Mouse (Mus musculus): ENCODE measurements around the gene Uchl4. TPM values are rescaled to one million over a fixed set of nuclear protein-coding genes. Genes with fewer than 3 reads are reported as not detected.
"Not testable (repeated sequence)": the region's sequence is repeated elsewhere in the genome, so short reads cannot be mapped to it uniquely, and the experiment has no call there.

Uchl4 gene
- polyA plus RNA-seq, 1 experiment from 2014 or later, result 2.3 TPM

DNA sequence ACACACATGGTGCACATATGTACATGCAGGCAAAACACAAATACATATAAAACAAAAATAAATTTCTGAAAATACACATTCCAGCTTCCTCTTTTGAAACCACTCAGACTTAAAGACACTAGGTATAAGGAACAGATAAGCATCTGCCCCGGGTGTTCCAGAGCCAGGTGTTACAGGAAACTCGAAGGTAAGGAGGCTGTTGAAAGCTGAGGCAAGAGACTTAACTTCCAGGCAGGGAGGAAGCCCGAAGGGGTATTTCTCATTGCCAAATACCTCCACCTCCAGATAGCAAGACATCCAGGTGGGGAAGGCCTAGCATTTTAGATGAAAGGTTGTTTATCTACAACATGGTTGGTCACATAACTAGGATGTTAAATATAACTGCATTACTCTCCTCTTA is 20.4 kb downstream of the Uchl4 start:
- H3K36me3 ChIP-seq (ENCODE audit: control insufficient read depth, insufficient read depth, low read length), result no peaks in the 10 kb centered on the region
- no peak for DNase-seq (ENCODE audit: low spot score)
- H3K27me3 ChIP-seq (replicated peaks; ENCODE audit: control insufficient read depth, insufficient read depth, low read length), result no peaks in the 10 kb centered on the region
- H3K4me1 ChIP-seq (ENCODE audit: control insufficient read depth, insufficient read depth, low read length), result peaks cover 14% of the 10 kb centered on the region
- no peak overlapping the region for H3K27ac ChIP-seq (replicated peaks; ENCODE audit: low read depth, low read length)
- H3K4me3 ChIP-seq (ENCODE audit: low read depth, low read length), result no peak overlapping the region
- H3K9me3 ChIP-seq (ENCODE audit: control insufficient read depth, low read length), result no peaks in the 10 kb centered on the region
- no peak overlapping the region for H3K9ac ChIP-seq (ENCODE audit: low read depth, low read length)
- 66% methylated on average over 3 of the region's 3 CpGs for WGBS
- no peak for ATAC-seq (ENCODE audit: low read depth)
- no peak overlapping the region for H3K4me2 ChIP-seq (ENCODE audit: low read depth, low read length)

DNA sequence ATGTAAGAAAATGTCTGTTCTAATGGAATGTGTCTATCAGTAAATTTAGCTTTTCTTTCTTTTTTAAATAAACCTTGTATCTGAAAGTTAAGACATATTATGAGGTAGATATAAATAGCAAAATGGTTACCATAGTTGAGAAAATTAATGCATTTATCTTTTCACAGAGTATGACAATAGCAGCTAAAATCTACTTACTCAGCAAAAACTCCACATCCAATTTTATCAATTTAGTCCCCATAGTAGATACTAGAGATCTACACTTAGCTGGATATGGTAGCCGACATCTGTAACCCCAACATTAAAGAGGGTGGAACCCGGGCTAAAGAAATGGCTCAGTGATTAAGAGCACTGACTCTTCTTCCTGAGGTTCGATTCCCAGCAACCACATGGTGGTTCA is 21.2 kb downstream of the Uchl4 start:
- 89% methylated on average over 3 of the region's 3 CpGs for WGBS
- Histone ChIP-seq H3K36me3 (ENCODE audit: control insufficient read depth, insufficient read depth, low read length) (no peaks in the 10 kb centered on the region), H3K4me1 (ENCODE audit: control insufficient read depth, insufficient read depth, low read length) (peaks cover 11% of the 10 kb centered on the region), H3K9me3 (ENCODE audit: control insufficient read depth, low read length) (no peaks in the 10 kb centered on the region), H3K9ac (ENCODE audit: low read depth, low read length) (no peak overlapping the region), H3K27me3 (replicated peaks; ENCODE audit: control insufficient read depth, insufficient read depth, low read length) (no peaks in the 10 kb centered on the region), H3K4me3 (ENCODE audit: low read depth, low read length) (no peak overlapping the region), H3K27ac (replicated peaks; ENCODE audit: low read depth, low read length) (no peak overlapping the region), H3K4me2 (ENCODE audit: low read depth, low read length) (no peak overlapping the region)
- ATAC-seq (ENCODE audit: low read depth) (no peak), DNase-seq (ENCODE audit: low spot score) (no peak)

DNA sequence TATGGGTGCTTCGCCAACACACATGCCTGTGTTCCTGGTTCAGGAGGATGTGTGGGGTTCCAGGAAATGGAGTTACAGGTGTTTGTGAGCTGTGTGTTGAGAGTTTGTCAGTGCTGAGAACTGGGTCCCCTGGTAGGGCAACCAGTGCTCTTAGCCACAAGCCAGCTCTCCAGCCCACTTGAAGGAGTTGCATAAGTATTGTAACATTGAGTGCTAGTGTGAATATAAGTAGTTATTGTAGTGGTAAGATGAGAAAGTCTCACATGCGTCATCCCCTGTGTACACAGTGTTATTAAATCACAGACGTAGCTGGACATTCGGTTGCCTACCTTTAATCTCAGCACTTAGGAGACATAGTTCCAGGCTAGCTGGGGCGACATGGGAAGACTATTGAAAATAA is 24.9 kb downstream of the Uchl4 start:
- Histone ChIP-seq H3K36me3 (ENCODE audit: control insufficient read depth, insufficient read depth, low read length) (no peaks in the 10 kb centered on the region), H3K27me3 (replicated peaks; ENCODE audit: control insufficient read depth, insufficient read depth, low read length) (no peaks in the 10 kb centered on the region), H3K9me3 (ENCODE audit: control insufficient read depth, low read length) (no peaks in the 10 kb centered on the region), H3K4me2 (ENCODE audit: low read depth, low read length) (no peak overlapping the region), H3K9ac (ENCODE audit: low read depth, low read length) (no peak overlapping the region), H3K4me3 (ENCODE audit: low read depth, low read length) (no peak overlapping the region), H3K27ac (replicated peaks; ENCODE audit: low read depth, low read length) (no peak overlapping the region), H3K4me1 (ENCODE audit: control insufficient read depth, insufficient read depth, low read length) (no peaks in the 10 kb centered on the region)
- DNase-seq (ENCODE audit: low spot score) (no peak), ATAC-seq (ENCODE audit: low read depth) (no peak)
- WGBS, result 83% methylated on average over 5 of the region's 5 CpGs

DNA sequence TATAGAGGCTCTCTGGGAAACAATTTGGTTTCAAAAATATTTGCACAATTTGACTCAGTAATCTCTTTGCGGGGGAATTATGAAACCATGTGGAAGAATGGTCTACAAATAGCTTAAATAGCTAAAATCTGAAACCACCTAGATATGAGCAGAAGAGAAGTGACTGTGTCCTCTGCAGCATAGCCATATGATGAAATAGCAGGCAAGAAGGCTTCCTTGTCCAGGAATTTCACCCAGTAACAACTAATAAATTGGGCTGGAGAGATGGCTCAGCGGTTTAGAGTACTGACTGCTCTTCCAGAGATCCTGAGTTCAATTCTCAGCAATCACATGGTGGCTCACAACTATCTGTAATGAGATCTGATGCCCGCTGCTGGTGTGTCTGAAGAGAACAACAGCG is 26.0 kb downstream of the Uchl4 start:
- no peaks in the 10 kb centered on the region for H3K9me3 ChIP-seq (ENCODE audit: control insufficient read depth, low read length)
- H3K9ac ChIP-seq (ENCODE audit: low read depth, low read length), result no peak overlapping the region
- H3K27me3 ChIP-seq (replicated peaks; ENCODE audit: control insufficient read depth, insufficient read depth, low read length), result no peaks in the 10 kb centered on the region
- no peak overlapping the region for H3K27ac ChIP-seq (replicated peaks; ENCODE audit: low read depth, low read length)
- 89% methylated on average over 4 of the region's 4 CpGs for WGBS
- H3K4me2 ChIP-seq (ENCODE audit: low read depth, low read length), result no peak overlapping the region
- no peak for ATAC-seq (ENCODE audit: low read depth)
- no peaks in the 10 kb centered on the region for H3K36me3 ChIP-seq (ENCODE audit: control insufficient read depth, insufficient read depth, low read length)
- no peak for DNase-seq (ENCODE audit: low spot score)
- no peaks in the 10 kb centered on the region for H3K4me1 ChIP-seq (ENCODE audit: control insufficient read depth, insufficient read depth, low read length)
- H3K4me3 ChIP-seq (ENCODE audit: low read depth, low read length), result no peak overlapping the region

DNA sequence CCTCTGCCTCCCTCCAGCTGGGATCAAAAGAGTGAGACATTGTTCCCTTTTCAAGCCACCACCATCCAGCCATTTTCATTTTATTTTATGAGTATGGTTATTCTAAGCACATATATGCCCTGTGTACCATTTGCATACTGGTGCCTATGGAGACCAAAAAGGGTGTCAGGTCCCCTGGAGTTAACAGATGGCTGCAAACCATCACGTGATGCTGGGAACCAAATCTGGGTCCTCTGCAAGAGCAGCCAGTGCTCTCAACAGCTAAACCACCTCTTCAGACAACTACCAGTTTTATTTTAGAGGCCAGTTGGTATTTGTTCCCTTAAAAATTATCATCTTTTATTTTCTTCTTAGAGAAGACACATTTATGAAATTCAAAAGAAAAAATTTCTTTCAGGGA is 29.8 kb downstream of the Uchl4 start:
- Histone ChIP-seq H3K27me3 (replicated peaks; ENCODE audit: control insufficient read depth, insufficient read depth, low read length) (no peaks in the 10 kb centered on the region), H3K9me3 (ENCODE audit: control insufficient read depth, low read length) (no peaks in the 10 kb centered on the region), H3K4me1 (ENCODE audit: control insufficient read depth, insufficient read depth, low read length) (no peaks in the 10 kb centered on the region), H3K4me2 (ENCODE audit: low read depth, low read length) (no peak overlapping the region), H3K4me3 (ENCODE audit: low read depth, low read length) (no peak overlapping the region), H3K27ac (replicated peaks; ENCODE audit: low read depth, low read length) (no peak overlapping the region), H3K36me3 (ENCODE audit: control insufficient read depth, insufficient read depth, low read length) (no peaks in the 10 kb centered on the region), H3K9ac (ENCODE audit: low read depth, low read length) (no peak overlapping the region)
- no peak for DNase-seq (ENCODE audit: low spot score)
- no peak for ATAC-seq (ENCODE audit: low read depth)
- 39% methylated on average over 1 of the region's 1 CpGs for WGBS

DNA sequence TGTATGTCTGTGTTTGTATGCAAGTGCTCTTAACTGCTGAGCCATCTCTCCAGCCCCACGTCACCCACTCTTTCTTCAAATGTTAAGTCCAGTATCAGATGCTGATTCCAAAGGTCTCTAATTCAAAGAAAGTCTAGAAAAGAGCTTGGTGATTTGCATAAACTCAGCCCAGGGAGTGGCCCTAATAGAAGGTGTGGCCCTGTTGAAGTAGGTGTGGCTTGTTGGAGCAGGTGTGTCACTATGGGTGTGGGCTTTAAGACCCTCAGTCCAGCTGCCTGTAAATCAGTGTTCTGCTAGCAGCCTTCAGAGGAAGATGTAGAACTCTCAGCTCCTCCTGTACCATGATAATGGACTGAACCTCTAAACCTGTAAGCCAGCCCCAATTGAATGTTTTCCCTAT is 32.2 kb downstream of the Uchl4 start:
- Histone ChIP-seq H3K4me3 (ENCODE audit: low read depth, low read length) (no peak overlapping the region), H3K4me1 (ENCODE audit: control insufficient read depth, insufficient read depth, low read length) (no peaks in the 10 kb centered on the region), H3K9me3 (ENCODE audit: control insufficient read depth, low read length) (no peaks in the 10 kb centered on the region), H3K9ac (ENCODE audit: low read depth, low read length) (no peak overlapping the region), H3K4me2 (ENCODE audit: low read depth, low read length) (no peak overlapping the region), H3K27ac (replicated peaks; ENCODE audit: low read depth, low read length) (no peak overlapping the region), H3K27me3 (replicated peaks; ENCODE audit: control insufficient read depth, insufficient read depth, low read length) (no peaks in the 10 kb centered on the region), H3K36me3 (ENCODE audit: control insufficient read depth, insufficient read depth, low read length) (no peaks in the 10 kb centered on the region)
- ATAC-seq (ENCODE audit: low read depth) (no peak), DNase-seq (ENCODE audit: low spot score) (no peak)
- WGBS, result 86% methylated on average over 1 of the region's 1 CpGs

DNA sequence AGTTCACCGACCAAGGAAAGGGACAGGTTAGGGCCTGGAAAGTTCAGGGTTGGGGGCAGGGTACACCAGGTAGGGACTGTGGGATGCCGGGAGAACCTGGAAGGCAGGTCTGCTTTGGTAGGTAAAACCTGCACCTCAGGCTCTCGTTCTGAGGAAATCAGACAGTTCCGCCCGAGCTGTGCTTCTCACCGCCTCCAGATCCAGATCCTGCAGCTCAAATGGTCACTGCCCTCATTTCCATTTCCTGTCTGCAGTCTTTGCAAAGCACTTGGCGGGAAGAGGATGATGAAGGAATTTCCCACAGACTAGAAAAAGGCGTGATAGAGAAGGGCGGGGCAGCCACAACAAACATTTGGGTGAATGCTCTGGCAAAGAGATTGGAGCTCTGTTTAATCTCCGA is 33.2 kb downstream of the Uchl4 start:
- Histone ChIP-seq H3K4me2 (ENCODE audit: low read depth, low read length) (no peak overlapping the region), H3K36me3 (ENCODE audit: control insufficient read depth, insufficient read depth, low read length) (no peaks in the 10 kb centered on the region), H3K9ac (ENCODE audit: low read depth, low read length) (no peak overlapping the region), H3K4me3 (ENCODE audit: low read depth, low read length) (no peak overlapping the region), H3K27me3 (replicated peaks; ENCODE audit: control insufficient read depth, insufficient read depth, low read length) (no peaks in the 10 kb centered on the region), H3K9me3 (ENCODE audit: control insufficient read depth, low read length) (no peaks in the 10 kb centered on the region), H3K27ac (replicated peaks; ENCODE audit: low read depth, low read length) (no peak overlapping the region), H3K4me1 (ENCODE audit: control insufficient read depth, insufficient read depth, low read length) (no peaks in the 10 kb centered on the region)
- DNase-seq (ENCODE audit: low spot score) (no peak), ATAC-seq (ENCODE audit: low read depth) (no peak)
- 77% methylated on average over 10 of the region's 10 CpGs for WGBS

DNA sequence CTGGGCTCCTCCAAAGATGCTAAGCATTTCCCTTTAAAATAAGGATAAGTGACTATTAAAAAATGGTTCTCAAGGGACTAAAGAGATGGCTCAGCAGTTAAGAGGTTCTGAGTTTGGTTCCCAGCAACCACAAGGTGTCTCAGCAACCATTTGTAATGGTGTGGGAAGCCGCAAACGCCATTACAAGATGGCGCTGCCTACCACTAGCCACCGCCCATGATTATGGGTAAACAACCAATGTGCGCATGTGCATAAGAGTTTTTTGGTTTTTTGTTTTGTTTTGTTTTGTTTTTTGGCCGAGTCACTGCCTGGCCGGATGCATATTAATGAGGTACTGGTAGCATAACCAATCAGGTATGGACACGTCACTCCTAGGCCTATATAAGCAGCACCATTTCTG is 33.8 kb downstream of the Uchl4 start:
- H3K36me3 ChIP-seq (ENCODE audit: control insufficient read depth, insufficient read depth, low read length); H3K9ac ChIP-seq (ENCODE audit: low read depth, low read length); H3K4me3 ChIP-seq (ENCODE audit: low read depth, low read length); H3K4me1 ChIP-seq (ENCODE audit: control insufficient read depth, insufficient read depth, low read length); ATAC-seq (ENCODE audit: low read depth); H3K27me3 ChIP-seq (replicated peaks; ENCODE audit: control insufficient read depth, insufficient read depth, low read length); DNase-seq (ENCODE audit: low spot score); H3K9me3 ChIP-seq (ENCODE audit: control insufficient read depth, low read length); H3K27ac ChIP-seq (replicated peaks; ENCODE audit: low read depth, low read length); H3K4me2 ChIP-seq (ENCODE audit: low read depth, low read length): not testable (repeated sequence)
- WGBS, result 95% methylated on average over 8 of the region's 8 CpGs

DNA sequence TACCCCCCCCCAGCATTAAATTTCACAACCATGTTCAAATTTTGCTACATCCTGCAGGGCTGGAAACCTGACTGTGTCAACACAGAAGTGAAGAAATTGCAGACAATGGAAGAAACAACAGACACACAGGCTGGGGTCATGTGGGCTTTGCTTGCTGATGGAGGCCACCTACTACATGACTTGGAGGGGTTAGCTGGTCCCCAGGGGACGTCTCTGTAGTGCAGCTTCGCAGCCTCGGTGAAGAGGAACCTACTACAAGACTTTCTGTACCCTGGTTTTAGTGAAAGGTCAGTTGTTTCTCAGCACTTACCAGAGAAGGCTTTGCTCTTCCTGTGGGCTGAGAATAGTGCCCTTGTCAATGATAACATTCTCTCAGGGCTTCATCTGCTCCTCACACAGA is 36.2 kb downstream of the Uchl4 start:
- H3K4me2 ChIP-seq (ENCODE audit: low read depth, low read length), result no peak overlapping the region
- H3K27me3 ChIP-seq (replicated peaks; ENCODE audit: control insufficient read depth, insufficient read depth, low read length), result no peaks in the 10 kb centered on the region
- H3K4me3 ChIP-seq (ENCODE audit: low read depth, low read length), result no peak overlapping the region
- WGBS, result 58% methylated on average over 3 of the region's 3 CpGs
- no peaks in the 10 kb centered on the region for H3K36me3 ChIP-seq (ENCODE audit: control insufficient read depth, insufficient read depth, low read length)
- ATAC-seq (ENCODE audit: low read depth), result no peak
- no peaks in the 10 kb centered on the region for H3K4me1 ChIP-seq (ENCODE audit: control insufficient read depth, insufficient read depth, low read length)
- no peaks in the 10 kb centered on the region for H3K9me3 ChIP-seq (ENCODE audit: control insufficient read depth, low read length)
- no peak overlapping the region for H3K27ac ChIP-seq (replicated peaks; ENCODE audit: low read depth, low read length)
- DNase-seq (ENCODE audit: low spot score), result no peak
- H3K9ac ChIP-seq (ENCODE audit: low read depth, low read length), result no peak overlapping the region

All from embryonic facial prominence, embryonic 14.5 days (tissue).